Comparison of ENCODE assay signal across 12 mouse cellular contexts in genomic region chr12:71808631-71809030, GRCm38 (mm10). TPM values are rescaled to one million over a fixed set of nuclear protein-coding genes. Genes with fewer than 3 reads are reported as not detected.
DNase-seq lines count a peak whose midpoint lies in the region; ATAC-seq and TF ChIP-seq lines count a peak whose summit lies in the region.
"Had no signal": no experiment of that assay in that cellular context is flagged by ENCODE, and none has a peak within 500 bp of the region (broad histone marks: within the 10 kb centered on the region; RNA-seq: fewer than 3 reads in every experiment).

No protein-coding gene starts in this region.

- intact Hi-C loops in heart, postnatal 25 days (cut with DNase I): no loop called here

- DNase-seq in adrenal gland, postnatal 14 days: peak; percentile 21
- DNase-seq in adrenal gland, postnatal 4 days (ENCODE audit: low spot score in 2 of 2): no peak
- DNase-seq in lung, postnatal 10 days: peak; percentile 37
- DNase-seq in lung, postnatal 25 days (ENCODE audit: low spot score): no peak
- DNase-seq in heart, postnatal 25 days (ENCODE audit: low spot score): peak; percentile 47
- DNase-seq in hindbrain, postnatal 0 days (ENCODE audit: low spot score): no peak
- DNase-seq: left cerebral cortex, postnatal 4 days; lung, adult 18-20 months; right cerebral cortex, adult 18-20 months had no signal

- no peaks in the 10 kb centered on the region for H3K4me1 ChIP-seq in stomach, embryonic 14.5 days (ENCODE audit: control insufficient read depth, insufficient read depth, low read length)
- H3K4me1 ChIP-seq in hindbrain, postnatal 0 days (ENCODE audit: insufficient read depth, low read length): no peaks in the 10 kb centered on the region

- H3K9ac ChIP-seq in stomach, embryonic 14.5 days (replicated peaks; ENCODE audit: low read depth, low read length): no peak overlapping the region
- no peak overlapping the region for H3K9ac ChIP-seq in hindbrain, postnatal 0 days (replicated peaks; ENCODE audit: low read length)

- WGBS in stomach, embryonic 14.5 days: 68% methylated on average over 9 of the region's 9 CpGs
- WGBS in hindbrain, postnatal 0 days: 95% methylated on average over 9 of the region's 9 CpGs

- no peaks in the 10 kb centered on the region for H3K27me3 ChIP-seq in stomach, embryonic 14.5 days (ENCODE audit: control insufficient read depth, insufficient read depth, low read length)
- no peaks in the 10 kb centered on the region for H3K27me3 ChIP-seq in hindbrain, postnatal 0 days (ENCODE audit: insufficient read depth, low read length)

- no peak for ATAC-seq in stomach, embryonic 14.5 days (ENCODE audit: insufficient number of reproducible peaks, insufficient read depth, low FRiP score, low read depth)
- no peak for ATAC-seq in hindbrain, postnatal 0 days
- no peak for ATAC-seq in granulocyte monocyte progenitor cell, adult 5-6 weeks (replicated peaks; ENCODE audit: poor library complexity, severe bottlenecking)

- no peaks in the 10 kb centered on the region for H3K36me3 ChIP-seq in stomach, embryonic 14.5 days (ENCODE audit: control insufficient read depth, insufficient read depth, low read length)
- no peaks in the 10 kb centered on the region for H3K36me3 ChIP-seq in hindbrain, postnatal 0 days (ENCODE audit: insufficient read depth, low read length)

- H3K4me3 ChIP-seq in stomach, embryonic 14.5 days (ENCODE audit: low read depth, low read length): no peak overlapping the region
- no peak overlapping the region for H3K4me3 ChIP-seq in hindbrain, postnatal 0 days (ENCODE audit: low read length)

- H3K4me2 ChIP-seq in stomach, embryonic 14.5 days (replicated peaks; ENCODE audit: low read depth, low read length): no peak overlapping the region
- no peak overlapping the region for H3K4me2 ChIP-seq in hindbrain, postnatal 0 days (ENCODE audit: low read depth, low read length)

- no peak for TF ChIP-seq CTCF in hindbrain, postnatal 0 days (IDR thresholded peaks at IDR 0.05; ENCODE audit: low read depth)

- no peaks in the 10 kb centered on the region for H3K9me3 ChIP-seq in stomach, embryonic 14.5 days (ENCODE audit: control insufficient read depth, low read depth, low read length)
- no peaks in the 10 kb centered on the region for H3K9me3 ChIP-seq in hindbrain, postnatal 0 days (ENCODE audit: low read length)

- H3K27ac ChIP-seq in stomach, embryonic 14.5 days (ENCODE audit: low read length): peak overlapping the region; percentile 12; the same call in 1 of the 2 replicates
- no peak overlapping the region for H3K27ac ChIP-seq in hindbrain, postnatal 0 days
- H3K27ac ChIP-seq: kidney, postnatal 0 days had no signal

RNA-seq across cellular contexts. Expression of gene Daam1, which starts 22.2 kb away (rescaled TPM):
- 20.1 and 22.3 TPM in 2 replicates for total RNA-seq in adrenal gland, postnatal 14 days (2021)
- total RNA-seq in adrenal gland, postnatal 4 days (2021): 10 to 100 TPM; 30.5 to 31.4 TPM
- total RNA-seq in heart, postnatal 25 days (2021): 10 to 100 TPM; 78.6 to 79.5 TPM
- 18.6 and 19.7 TPM in 2 replicates for polyA plus RNA-seq in stomach, embryonic 14.5 days (2014; fragmentation: Nextera tagmentation; extraction: Ambion mirVana)
- total RNA-seq in hindbrain, postnatal 0 days (2014; rRNA removed): 46.8 and 54.5 TPM in 2 replicates
- polyA plus RNA-seq in hindbrain, postnatal 0 days (2015; fragmentation: Nextera tagmentation; extraction: Ambion mirVana): 21.9 and 22.3 TPM in 2 replicates
- total RNA-seq in granulocyte monocyte progenitor cell, adult 5-6 weeks (2014; fragmentation: Nextera tagmentation): 8.8 and 9.4 TPM in 2 replicates
- total RNA-seq in granulocyte monocyte progenitor cell, adult 5-6 weeks (2017): 17.8 and 18.4 TPM in 2 replicates

Comparison
In these comparisons a context has a peak if more than half of its experiments do, and no peak if none do; other contexts are left out.
1. DNase-seq: peak in adrenal gland, postnatal 14 days (single experiment), lung, postnatal 10 days (single experiment) and heart, postnatal 25 days (single experiment); none in adrenal gland, postnatal 4 days (0 of 2), lung, postnatal 25 days (single experiment) and hindbrain, postnatal 0 days (single experiment).